Mouse (Mus musculus) E14TG2a.4 (cell line): Measurements from ENCODE around the gene Slc8b1.

ENCODE experiments used
- CTCF ChIP-seq: conservative IDR thresholded peaks from 2 replicates; pipeline ENCODE4 v1.5.1; 2014; ENCODE audit warnings: low read length
- NANOG ChIP-seq: IDR thresholded peaks from 2 replicates; pipeline ENCODE4 v1.6.1; 2014; ENCODE audit warnings: borderline replicate concordance, low read length, mixed read lengths
- POU5F1 ChIP-seq: IDR thresholded peaks from 2 replicates; pipeline ENCODE4 v1.6.1; 2014; ENCODE audit warnings: low read length, borderline replicate concordance

- no peak for TF ChIP-seq CTCF
- no peak for TF ChIP-seq POU5F1
- TF ChIP-seq NANOG: no peak
Measured at GRCm38 (mm10) chr5:120536046-120536445, 25.1 kb downstream of the Slc8b1 start.
